Mouse (Mus musculus) liver, postnatal 0 days (tissue): ENCODE measurements around the gene Camta1.

Source experiments
- CTCF ChIP-seq: sonication (generic); IDR thresholded peaks from 2 replicates; pipeline ENCODE4 v1.5.1; 2016; ENCODE audit warnings: antibody characterized with exemption, low read depth
- EP300 ChIP-seq: IDR thresholded peaks from 2 replicates; pipeline ENCODE4 v1.6.1; 2016; ENCODE audit warnings: antibody characterized with exemption, low read depth, mild to moderate bottlenecking

DNA sequence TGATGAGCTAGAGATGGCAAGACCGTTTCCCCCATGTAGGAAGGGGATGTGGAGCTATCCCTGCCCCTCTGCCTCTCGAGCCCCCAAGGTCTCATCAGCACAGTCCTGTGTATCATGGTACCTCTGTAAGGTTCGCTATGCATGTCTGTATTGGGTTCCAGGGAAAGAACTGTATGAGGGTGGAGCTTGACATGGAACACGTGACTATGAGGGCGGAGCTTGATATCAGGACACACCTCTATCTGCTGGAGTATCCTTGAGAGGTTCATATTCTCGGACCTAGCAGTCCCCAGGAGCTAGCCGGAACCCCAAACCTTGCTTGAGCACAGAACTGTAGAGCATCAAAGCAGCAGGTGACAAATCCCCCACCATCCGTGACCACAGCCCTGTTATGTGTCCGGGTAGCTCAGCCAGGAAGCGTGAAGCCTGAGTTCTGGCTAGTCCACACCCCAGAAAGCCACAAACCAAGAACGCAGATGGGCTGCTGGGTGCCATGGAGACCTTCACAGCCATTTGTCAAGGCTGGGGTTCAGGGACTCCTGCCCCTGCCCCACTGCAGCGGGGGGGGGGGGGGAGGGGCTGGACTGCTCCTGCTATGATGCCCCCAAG lies 122.2 kb downstream of the Camta1 start:
- no peak for TF ChIP-seq CTCF
- no peak for TF ChIP-seq EP300
